Comparison of ENCODE assay signal across 20 mouse cellular contexts in genomic region chr11:21567733-21568132, GRCm38 (mm10). TPM values are rescaled to one million over a fixed set of nuclear protein-coding genes. Genes with fewer than 3 reads are reported as not detected.
A peak's percentile ranks its signal among the peaks of the same experiment; 100 is the strongest.
DNase-seq lines count a peak whose midpoint lies in the region; ATAC-seq and TF ChIP-seq lines count a peak whose summit lies in the region.
"Had no signal": no experiment of that assay in that cellular context is flagged by ENCODE, and none has a peak within 500 bp of the region (broad histone marks: within the 10 kb centered on the region; RNA-seq: fewer than 3 reads in every experiment).

No protein-coding gene starts in this region.

- peaks cover 58% of the 10 kb centered on the region for H3K4me1 ChIP-seq in heart, embryonic 15.5 days (replicated peaks)

- no peak overlapping the region; the same call in 1 of the 2 replicates for H3K9ac ChIP-seq in heart, embryonic 15.5 days
- H3K9ac ChIP-seq: hindbrain, embryonic 12.5 days had no signal

- no peak for TF ChIP-seq CTCF in gastrocnemius, adult 2 months (IDR thresholded peaks at IDR 0.05)
- TF ChIP-seq CTCF in left cerebral cortex, adult 2 months (IDR thresholded peaks at IDR 0.05): no peak

- H3K4me2 ChIP-seq in heart, embryonic 15.5 days: peak overlapping the region; percentile 46
- H3K4me2 ChIP-seq: heart, embryonic 11.5 days; hindbrain, embryonic 12.5 days had no signal

- peak overlapping the region; percentile 92 for H3K4me3 ChIP-seq in gastrocnemius, adult 2 months
- H3K4me3 ChIP-seq in heart, embryonic 15.5 days: no peak overlapping the region
- H3K4me3 ChIP-seq in left cerebral cortex, adult 2 months: no peak overlapping the region; the same call in 1 of the 2 replicates
- H3K4me3 ChIP-seq: embryonic facial prominence, embryonic 10.5 days; hindbrain, embryonic 12.5 days had no signal

- WGBS in heart, embryonic 15.5 days: 84% methylated on average over 1 of the region's 1 CpGs

- no peak for ATAC-seq in heart, embryonic 15.5 days (replicated peaks; ENCODE audit: insufficient number of reproducible peaks, insufficient read depth, low FRiP score, low read depth)
- ATAC-seq: CD4-positive, CD25-positive, alpha-beta regulatory T cell, adult 4 months; forebrain, embryonic 14.5 days; hindbrain, embryonic 16.5 days; inflammation-experienced regulatory T-cells, adult 6 months; intestine, postnatal 0 days had no signal

- no peak for DNase-seq in gastrocnemius, adult 2 months
- DNase-seq in gastrocnemius, postnatal 25 days: no peak
- DNase-seq in heart, adult 18-20 months: no peak
- DNase-seq in left cerebral cortex, adult 2 months (ENCODE audit: extremely low spot score in 1 of 2, low spot score in 2 of 2): no peak
- DNase-seq in left cerebral cortex, adult 9 months (ENCODE audit: low spot score in 2 of 2): no peak
- no peak for DNase-seq in adrenal gland, postnatal 4 days (ENCODE audit: low spot score in 2 of 2)
- no peak for DNase-seq in kidney, postnatal 36 days
- DNase-seq: adrenal gland, postnatal 14 days; B cell, adult 2 months; cerebellum, adult 2 months; cerebellum, postnatal 10 days had no signal

- no peaks in the 10 kb centered on the region for H3K27me3 ChIP-seq in heart, embryonic 15.5 days
- H3K27me3 ChIP-seq: hindbrain, embryonic 12.5 days had no signal

- intact Hi-C loops in gastrocnemius, adult 2 months (cut with DNase I): loop anchor here (5.0 kb wide), 1 partner anchor 1930 kb away; the partner anchor contains the start of gene Ahsa2
- intact Hi-C loops in left cerebral cortex, adult 2 months (cut with DNase I): loop anchor here (10.0 kb wide), 1 partner anchor 233 kb away; no protein-coding TSS in a partner anchor

- peaks cover 25% of the 10 kb centered on the region for H3K36me3 ChIP-seq in heart, embryonic 15.5 days

- no peaks in the 10 kb centered on the region for H3K9me3 ChIP-seq in heart, embryonic 15.5 days (replicated peaks)
- H3K9me3 ChIP-seq: embryonic facial prominence, embryonic 10.5 days; hindbrain, embryonic 12.5 days had no signal

- peak overlapping the region; percentile 89 for H3K27ac ChIP-seq in gastrocnemius, adult 2 months
- no peak overlapping the region for H3K27ac ChIP-seq in heart, embryonic 15.5 days
- peak overlapping the region; percentile 34; the same call in 1 of the 2 replicates for H3K27ac ChIP-seq in left cerebral cortex, adult 2 months
- H3K27ac ChIP-seq: embryonic facial prominence, embryonic 10.5 days; hindbrain, embryonic 12.5 days had no signal

RNA-seq across cellular contexts. Expression of gene Wdpcp, which starts 4.3 kb away (rescaled TPM):
- total RNA-seq in gastrocnemius, adult 2 months (2021): 1 to 10 TPM; 1.1 to 2.5 TPM
- 1 to 10 TPM; 2.7 to 2.8 TPM for total RNA-seq in gastrocnemius, postnatal 25 days (2021)
- polyA plus RNA-seq in heart, embryonic 15.5 days (2015; fragmentation: Nextera tagmentation; extraction: Ambion mirVana): 6.7 and 7.7 TPM in 2 replicates
- 1 to 10 TPM; 3.3 to 4.4 TPM for total RNA-seq in heart, adult 18-20 months (2021)
- total RNA-seq in left cerebral cortex, adult 2 months (2021): 10 to 100 TPM; 14.8 to 15.3 TPM
- 10 to 100 TPM; 11.9 to 12.0 TPM for total RNA-seq in adrenal gland, postnatal 4 days (2021)

RNA-seq across cellular contexts. Expression of gene Mdh1, which starts 4.4 kb away (rescaled TPM):
- 1,000 to 10,000 TPM in 1 of 2 experiments, 100 to 1,000 TPM in 1; 495 to 1,053 TPM for total RNA-seq in gastrocnemius, adult 2 months (2021)
- total RNA-seq in gastrocnemius, postnatal 25 days (2021): 100 to 1,000 TPM; 656 to 719 TPM
- 1,610 and 1,790 TPM in 2 replicates for polyA plus RNA-seq in heart, embryonic 15.5 days (2015; fragmentation: Nextera tagmentation; extraction: Ambion mirVana)
- total RNA-seq in heart, adult 18-20 months (2021): 1,000 to 10,000 TPM; 2,492 to 2,562 TPM
- 100 to 1,000 TPM; 780 to 844 TPM for total RNA-seq in left cerebral cortex, adult 2 months (2021)
- total RNA-seq in adrenal gland, postnatal 4 days (2021): 100 to 1,000 TPM; 431 to 447 TPM
